Mouse (Mus musculus): Measurements from ENCODE around the gene Lbx1.

DNA sequence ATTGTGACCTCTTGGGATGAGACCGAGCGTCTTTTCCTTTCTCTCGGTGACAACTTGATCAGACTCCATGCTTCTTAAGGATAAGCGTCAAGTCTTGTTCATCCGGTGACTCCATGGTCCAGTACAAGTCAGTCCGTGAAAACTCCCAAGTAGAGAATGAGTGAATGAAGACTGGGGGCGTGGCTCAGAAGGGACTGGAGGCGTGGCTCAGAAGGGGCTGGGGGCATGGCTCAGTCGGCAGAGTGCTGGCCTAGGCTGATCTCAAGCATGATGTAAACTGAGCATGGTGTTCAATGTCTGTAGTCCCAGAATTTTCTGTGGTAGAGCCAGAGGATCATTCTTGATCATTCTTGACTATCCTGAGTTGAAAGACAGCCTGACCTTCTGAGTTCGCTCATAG, 27.4 kb upstream of the Lbx1 start:
- no peak for TF ChIP-seq CTCF (IDR thresholded peaks at IDR 0.05; ENCODE audit: control insufficient read depth, insufficient read depth, insufficient replicate concordance, low read depth, low read length)
- no peak for TF ChIP-seq POLR2A (IDR thresholded peaks at IDR 0.05; ENCODE audit: control insufficient read depth, low read depth, low read length)
